Mouse (Mus musculus) layer of hippocampus, adult 8-10 months (tissue): ENCODE data around the gene Sipa1l1. TPM values are rescaled to one million over a fixed set of nuclear protein-coding genes. Genes with fewer than 3 reads are reported as not detected.
"Not testable (repeated sequence)": the region's sequence is repeated elsewhere in the genome, so short reads cannot be mapped to it uniquely, and the experiment has no call there.

Experiments used
- DNase-seq, 2 experiments: peaks; one replicate each; pipeline ENCODE4 v3.0.0; 2022; ENCODE audit warnings: low spot score in 2 of 2
- total RNA-seq, 4 experiments: library from RNA; stranded (reverse); gene quantifications; 2 replicates each; pipeline ENCODE4 v1.2.4; 2022

The Sipa1l1 gene
- total RNA-seq, 4 experiments from 2014 or later = 199 to 249 (median 219) TPM

DNA sequence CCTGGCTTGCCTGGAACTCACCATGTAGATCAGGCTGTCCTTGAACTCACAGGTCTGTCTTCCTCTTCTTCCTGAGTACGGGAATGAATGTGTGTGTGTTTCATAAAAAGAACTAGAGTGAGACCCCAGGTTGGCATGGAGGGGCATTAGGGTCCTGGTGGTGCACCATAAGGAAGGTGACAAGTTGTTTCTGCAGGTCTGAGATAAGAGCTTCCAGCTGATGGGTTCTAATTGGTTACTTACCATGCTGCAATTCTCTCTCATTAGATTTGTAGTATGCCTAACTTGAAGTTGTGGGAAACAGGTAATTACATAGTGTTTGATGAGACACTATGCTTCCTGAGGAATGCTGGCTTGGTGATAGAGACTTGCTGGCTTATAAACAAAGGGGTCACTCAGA is 4.5 kb downstream of the Sipa1l1 start:
- DNase-seq = no peak

DNA sequence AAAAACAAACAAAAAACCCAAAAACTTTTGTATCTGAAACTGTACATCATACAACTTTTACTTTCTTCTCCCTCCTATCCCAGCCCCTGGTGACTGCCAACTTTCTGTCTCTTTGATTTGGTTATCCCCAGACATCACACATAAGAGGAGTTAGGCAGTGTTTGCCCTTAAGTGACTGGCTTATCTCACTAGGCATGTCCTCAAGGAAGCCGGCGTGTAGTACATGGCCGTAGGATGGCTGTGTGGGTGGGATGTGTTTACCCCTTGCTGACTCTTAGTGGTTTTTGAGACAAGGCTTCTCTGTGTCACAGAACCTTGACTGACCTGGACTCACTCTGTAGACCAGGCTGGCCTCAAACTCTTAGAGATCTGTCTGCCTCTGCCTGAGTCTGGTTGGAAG is 6.6 kb downstream of the Sipa1l1 start:
- DNase-seq = no peak

DNA sequence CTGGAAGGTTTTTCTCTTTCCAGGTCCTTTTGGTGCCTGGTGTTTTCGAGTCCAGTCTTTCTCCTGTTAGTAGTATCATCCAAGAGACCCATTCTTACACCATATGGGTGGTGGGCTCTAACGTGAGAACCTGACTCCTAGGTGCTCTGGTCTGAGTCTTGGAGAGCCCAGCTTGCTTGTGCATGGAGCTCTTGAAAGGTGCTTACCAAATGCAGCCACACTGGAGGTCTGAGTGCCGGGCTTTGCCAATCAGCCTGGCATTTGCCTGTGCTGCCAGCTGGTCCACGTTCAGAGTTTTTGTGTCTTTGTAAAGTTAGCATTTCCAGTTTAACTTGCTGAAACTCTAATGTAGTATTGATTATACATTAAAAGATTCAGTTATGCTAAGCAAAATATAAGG is 9.5 kb downstream of the Sipa1l1 start:
- DNase-seq = no peak

DNA sequence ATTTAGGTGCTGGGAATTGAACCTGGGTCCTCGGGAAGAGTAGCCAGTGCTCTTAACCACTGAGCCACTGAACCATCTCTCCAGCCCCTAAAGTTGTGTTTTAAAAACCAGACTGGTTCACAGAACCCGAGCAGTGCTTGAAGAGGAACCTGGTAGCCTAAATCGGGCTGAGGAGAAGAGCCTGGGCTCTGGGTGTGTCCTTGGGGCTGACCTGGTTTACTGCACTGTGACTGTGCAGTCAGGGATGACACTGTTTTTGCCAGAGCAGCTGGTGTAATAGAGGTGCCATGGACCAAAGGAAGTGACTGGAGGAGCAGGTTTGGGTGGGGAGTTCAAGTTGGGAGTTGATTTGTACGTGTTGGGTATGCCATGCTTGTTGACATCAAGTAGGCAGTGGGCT is 10.5 kb downstream of the Sipa1l1 start:
- no peak for DNase-seq

DNA sequence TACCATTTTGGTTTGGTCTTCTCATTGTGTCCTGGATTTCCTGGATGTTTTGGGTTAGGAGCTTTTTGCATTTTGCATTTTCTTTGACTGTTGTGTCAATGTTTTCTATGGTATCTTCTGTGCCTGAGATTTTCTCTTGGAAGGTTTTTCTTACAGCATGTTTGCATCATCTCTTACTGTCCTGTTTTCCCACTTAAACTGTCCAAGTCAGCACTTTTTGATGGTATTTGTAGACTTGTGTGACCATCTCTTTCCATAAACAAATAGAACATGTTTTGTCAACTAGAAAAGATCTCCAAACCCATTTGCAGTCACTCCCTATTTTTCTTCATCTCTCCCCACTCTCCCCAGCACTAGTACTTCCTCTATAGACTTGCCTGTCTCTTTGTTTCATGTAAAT is 17.0 kb downstream of the Sipa1l1 start:
- not testable (repeated sequence) for DNase-seq

GRCm38 (mm10) chr12:82186740-82187139 is 17.6 kb downstream of the Sipa1l1 start:
- DNase-seq = no peak

GRCm38 (mm10) chr12:82187178-82187839 is 18.2 kb downstream of the Sipa1l1 start:
- no peak for DNase-seq

- no peak for DNase-seq
Measured at GRCm38 (mm10) chr12:82188321-82189075, 19.4 kb downstream of the Sipa1l1 start.

DNA sequence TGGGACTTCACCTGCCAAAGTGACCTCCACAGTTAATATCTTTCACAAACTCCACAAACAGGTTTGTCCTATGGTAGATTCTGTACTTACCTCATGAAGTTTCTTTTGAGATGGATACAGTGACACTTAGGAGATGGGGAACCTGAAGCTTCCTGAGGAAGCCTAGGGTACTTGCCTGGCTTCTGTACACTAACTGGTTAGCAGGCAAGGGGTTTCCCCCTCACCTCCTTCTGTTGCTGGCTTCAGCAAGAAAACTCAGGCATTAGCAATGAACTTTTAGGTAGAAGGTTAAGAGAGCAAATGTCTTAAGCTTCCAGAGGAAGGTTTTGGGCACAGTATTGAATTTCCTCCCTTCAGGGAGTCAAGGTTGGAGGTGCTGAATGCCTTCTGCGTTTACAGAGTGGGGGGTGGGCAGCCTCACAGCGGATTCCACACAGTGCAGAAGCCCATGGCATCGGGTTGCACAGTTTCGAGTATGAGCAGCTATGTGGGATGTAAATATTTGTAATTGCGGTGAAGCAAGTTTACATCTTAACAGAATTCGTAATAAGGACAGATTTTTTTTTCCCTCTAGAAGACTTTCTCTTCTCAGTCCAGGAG is 20.1 kb downstream of the Sipa1l1 start:
- DNase-seq = no peak

GRCm38 (mm10) chr12:82189715-82190581 is 20.8 kb downstream of the Sipa1l1 start:
- no peak for DNase-seq

DNA sequence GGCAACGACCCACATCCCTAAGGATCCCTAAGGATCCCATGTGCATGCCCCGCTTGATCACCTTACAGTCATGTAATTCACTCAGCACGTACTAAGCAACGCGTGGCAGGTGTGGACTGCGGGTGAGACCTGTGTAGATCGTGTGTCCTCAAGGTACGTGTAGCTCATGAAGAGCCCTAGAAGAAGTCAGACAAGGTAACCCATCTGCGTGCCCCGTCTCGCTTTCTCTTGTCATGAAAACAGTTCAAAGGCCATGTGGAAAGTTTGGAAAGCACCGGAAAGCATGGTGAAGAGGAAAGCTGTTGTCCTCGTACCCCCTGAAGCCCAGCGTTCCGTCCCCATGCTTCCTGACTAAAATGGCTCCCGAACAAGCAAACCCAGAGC is 21.5 kb downstream of the Sipa1l1 start:
- no peak for DNase-seq

DNA sequence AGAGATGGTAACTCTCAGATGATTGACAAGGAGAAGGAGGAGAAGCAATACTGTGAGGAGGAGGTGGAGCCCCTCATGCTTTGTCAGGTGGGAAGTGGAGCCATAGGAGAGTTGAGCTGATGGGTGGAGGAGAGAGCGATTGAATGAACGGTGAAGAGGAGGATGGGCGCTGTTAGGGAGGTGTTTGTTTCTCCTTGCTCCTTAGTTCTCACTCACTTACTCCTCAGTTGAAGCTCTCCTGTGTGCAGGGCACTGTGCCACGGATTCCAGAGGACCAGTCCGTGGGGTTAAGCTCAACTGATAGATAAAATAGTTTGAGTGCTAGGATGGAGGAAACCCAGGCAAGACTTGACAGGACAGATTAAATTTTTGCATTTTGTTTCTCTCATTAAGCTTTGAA is 22.6 kb downstream of the Sipa1l1 start:
- DNase-seq = no peak

- DNase-seq = no peak
Measured at GRCm38 (mm10) chr12:82192641-82193054, 23.5 kb downstream of the Sipa1l1 start.

- DNase-seq = no peak
Measured at GRCm38 (mm10) chr12:82193476-82193875, 24.4 kb downstream of the Sipa1l1 start.

DNA sequence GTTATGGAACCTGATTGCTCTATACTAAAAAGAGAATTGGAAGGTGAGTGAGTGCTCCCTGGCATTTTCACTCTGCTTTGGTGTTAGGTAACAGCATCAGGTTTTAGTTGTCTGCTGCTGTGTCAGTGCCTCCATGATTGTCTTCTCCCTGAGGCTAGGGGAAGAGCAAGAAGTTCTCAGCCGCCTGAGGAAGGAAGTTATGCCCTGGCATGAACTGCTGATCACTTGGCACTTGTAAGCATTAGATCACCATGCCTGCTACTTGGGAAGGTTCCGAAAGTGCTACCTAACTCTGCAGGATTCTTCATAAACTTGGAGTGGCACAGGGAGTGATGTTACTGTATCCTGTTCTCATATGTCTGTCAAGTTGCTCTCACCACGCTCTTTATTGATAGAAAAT is 25.8 kb downstream of the Sipa1l1 start:
- no peak for DNase-seq

- DNase-seq = no peak
Measured at GRCm38 (mm10) chr12:82196213-82196612, 27.1 kb downstream of the Sipa1l1 start.

DNA sequence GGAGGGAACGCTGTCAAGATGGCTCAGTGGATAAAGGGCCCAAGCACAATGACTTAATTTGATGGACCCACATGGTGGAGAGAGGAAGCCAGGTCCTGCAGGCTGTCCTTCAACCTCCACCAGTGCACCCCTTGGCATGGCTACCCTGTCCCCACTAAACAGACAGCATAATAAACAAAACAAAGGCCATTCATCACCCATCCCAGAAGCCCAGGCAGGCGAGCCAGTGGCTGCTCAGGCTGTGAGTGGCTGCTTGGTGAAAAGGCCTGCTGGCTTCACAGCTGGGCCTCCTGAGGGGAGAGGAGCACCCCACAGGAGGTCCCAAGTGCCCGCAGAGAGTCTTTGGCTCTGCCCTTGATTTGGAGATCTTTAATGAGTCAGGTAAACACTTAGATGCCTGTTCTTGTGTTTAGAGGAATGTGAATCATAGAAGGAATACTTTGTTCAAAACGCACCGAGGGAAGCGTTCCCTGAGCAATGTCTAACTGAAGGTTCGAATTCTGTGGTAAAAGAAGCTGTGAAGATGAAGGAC is 27.6 kb downstream of the Sipa1l1 start:
- no peak for DNase-seq

- DNase-seq = no peak
Measured at GRCm38 (mm10) chr12:82197207-82197606, 28.1 kb downstream of the Sipa1l1 start.

DNA sequence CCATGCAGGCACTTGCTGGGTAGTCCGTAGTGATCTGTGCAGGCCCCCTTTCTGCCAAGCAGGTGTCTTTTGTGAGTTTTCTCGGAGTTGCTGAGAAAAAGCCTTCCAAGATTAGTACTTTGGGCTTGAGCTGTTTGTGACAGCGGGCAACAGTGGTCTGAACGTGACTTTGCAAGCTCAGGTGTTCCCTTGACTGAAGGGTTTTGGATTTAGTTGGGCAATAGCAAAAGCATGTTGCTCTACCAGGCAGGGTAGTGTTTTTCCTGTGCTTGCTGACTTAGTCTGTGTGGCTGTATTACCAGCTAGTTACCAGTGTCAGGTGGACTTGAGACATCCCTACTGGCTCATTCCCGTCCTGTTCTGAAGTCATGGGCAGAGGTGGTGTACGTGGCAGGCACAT is 30.2 kb downstream of the Sipa1l1 start:
- no peak for DNase-seq

- no peak for DNase-seq
Measured at GRCm38 (mm10) chr12:82204106-82204505, 35.0 kb downstream of the Sipa1l1 start.

- DNase-seq = no peak
Measured at GRCm38 (mm10) chr12:82206857-82207647, 37.9 kb downstream of the Sipa1l1 start.
